Comparison of ENCODE assay signal across 1 mouse cellular context in the genomic region with DNA sequence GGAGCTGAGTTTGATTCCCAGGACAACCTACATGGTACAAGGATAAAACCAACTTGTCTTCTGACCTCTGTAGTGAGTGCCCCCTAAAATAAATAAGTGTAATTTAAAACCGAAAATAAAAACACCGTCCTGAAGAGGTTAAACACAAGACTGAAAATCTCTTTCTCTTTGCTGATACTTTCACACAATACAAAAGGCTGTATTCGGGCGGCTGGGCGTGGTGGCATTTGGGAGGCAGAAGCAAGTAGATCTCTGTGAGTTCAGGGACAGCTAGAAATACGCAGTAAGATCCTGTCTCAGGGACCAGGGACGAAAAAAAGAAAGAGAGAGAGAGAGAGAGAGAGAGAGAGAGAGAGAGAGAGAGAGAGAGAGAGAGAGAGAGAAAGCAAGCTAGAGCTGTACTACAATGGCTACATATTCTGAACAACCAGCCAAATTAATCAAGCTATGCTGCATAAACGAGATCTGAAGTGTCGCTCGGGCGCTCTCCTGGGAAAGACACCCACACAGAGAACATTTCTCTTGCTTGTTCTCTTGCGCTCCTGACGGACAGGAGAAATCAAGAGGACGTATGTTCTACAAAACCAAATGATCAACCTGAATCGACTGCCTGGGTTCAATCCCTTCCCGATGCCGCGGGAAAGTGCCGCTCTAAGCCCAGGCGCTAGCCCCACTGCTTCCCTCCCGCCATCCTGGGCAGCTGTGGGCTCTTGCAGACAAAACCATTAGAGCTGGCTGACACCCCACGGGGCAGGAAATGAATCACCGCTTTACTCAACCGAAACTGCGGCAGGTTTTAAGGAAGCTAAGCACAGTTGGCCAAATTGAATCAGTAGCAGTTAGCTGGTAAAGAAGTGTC.
TF ChIP-seq lines count a peak whose summit lies in the region.

No protein-coding gene starts in this region.

TF ChIP-seq in CH12.LX, 34 proteins besides CTCF, POLR2A, EP300 and RAD21 (continued from another document):
- TF ChIP-seq SMC3 (IDR thresholded peaks at IDR 0.05; ENCODE audit: low read depth, low read length) (peak; percentile 25; the same call in 1 of the 2 replicates), MAX (IDR thresholded peaks at IDR 0.05; ENCODE audit: low read length) (no peak), ETS1 (conservative IDR thresholded peaks at IDR 0.05; ENCODE audit: low read depth, low read length) (peak; percentile 85), UBTF (IDR thresholded peaks at IDR 0.05; ENCODE audit: low read depth, low read length) (no peak), E2F4 (IDR thresholded peaks at IDR 0.05; ENCODE audit: insufficient replicate concordance, low read depth, low read length) (0 out of 2 replicates have a peak, but pooled peaks have one; percentile 61), NRF1 (IDR thresholded peaks at IDR 0.05; ENCODE audit: low read depth, low read length) (0 out of 2 replicates have a peak, but pooled peaks have one; percentile 31), MAFK (IDR thresholded peaks at IDR 0.05; ENCODE audit: insufficient replicate concordance, low read length) (0 out of 2 replicates have a peak, but pooled peaks have one; percentile 33), ZNF384 (IDR thresholded peaks at IDR 0.05; ENCODE audit: low read depth, low read length) (no peak; the same call in 1 of the 2 replicates), ZKSCAN1 (IDR thresholded peaks at IDR 0.05; ENCODE audit: borderline replicate concordance, low read depth, low read length) (no peak), MYC (IDR thresholded peaks at IDR 0.05; ENCODE audit: low read depth, low read length) (no peak; the same call in 1 of the 2 replicates)
